Mouse (Mus musculus) lung, adult 18-20 months (tissue): Measurements from ENCODE around the gene Inka1.

Source experiments
- DNase-seq, 2 experiments: peaks; one replicate each; pipeline ENCODE4 v3.0.0; 2022; ENCODE audit warnings: mixed read lengths in 2 of 2

The Inka1 gene

DNA sequence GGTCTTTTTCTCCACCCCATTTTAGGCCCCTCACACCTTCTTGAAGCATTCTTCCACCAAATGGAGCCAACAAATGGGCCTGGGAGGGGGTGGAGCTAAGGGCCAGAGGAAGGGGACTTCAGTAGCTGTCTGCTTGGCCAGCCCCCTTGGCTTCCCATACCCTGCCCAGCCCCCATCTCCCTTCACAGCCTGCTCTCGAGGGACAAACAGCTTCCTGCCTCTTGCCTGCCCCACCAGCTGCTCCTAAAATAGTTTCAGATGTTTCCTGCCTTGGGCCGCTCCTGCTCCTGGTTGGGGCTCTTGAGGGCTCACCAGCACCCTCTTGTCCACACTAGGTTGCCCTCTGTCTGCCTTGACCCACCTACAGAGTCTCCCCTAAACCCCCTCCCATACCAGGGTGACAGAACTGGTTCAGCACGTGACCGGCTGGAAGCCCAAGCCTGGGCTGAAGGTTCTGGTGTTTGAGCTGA is 2.2 kb downstream of the Inka1 start:
- peak; percentile 79 to 81 for DNase-seq

- DNase-seq = peak; percentile 76 to 80
Observed at GRCm38 (mm10) chr9:107982681-107983346, 2.9 kb downstream of the Inka1 start, which contains the start of gene Gm20661. Gene Gm20661 (plus strand): TSS chr9:107983058.

DNA sequence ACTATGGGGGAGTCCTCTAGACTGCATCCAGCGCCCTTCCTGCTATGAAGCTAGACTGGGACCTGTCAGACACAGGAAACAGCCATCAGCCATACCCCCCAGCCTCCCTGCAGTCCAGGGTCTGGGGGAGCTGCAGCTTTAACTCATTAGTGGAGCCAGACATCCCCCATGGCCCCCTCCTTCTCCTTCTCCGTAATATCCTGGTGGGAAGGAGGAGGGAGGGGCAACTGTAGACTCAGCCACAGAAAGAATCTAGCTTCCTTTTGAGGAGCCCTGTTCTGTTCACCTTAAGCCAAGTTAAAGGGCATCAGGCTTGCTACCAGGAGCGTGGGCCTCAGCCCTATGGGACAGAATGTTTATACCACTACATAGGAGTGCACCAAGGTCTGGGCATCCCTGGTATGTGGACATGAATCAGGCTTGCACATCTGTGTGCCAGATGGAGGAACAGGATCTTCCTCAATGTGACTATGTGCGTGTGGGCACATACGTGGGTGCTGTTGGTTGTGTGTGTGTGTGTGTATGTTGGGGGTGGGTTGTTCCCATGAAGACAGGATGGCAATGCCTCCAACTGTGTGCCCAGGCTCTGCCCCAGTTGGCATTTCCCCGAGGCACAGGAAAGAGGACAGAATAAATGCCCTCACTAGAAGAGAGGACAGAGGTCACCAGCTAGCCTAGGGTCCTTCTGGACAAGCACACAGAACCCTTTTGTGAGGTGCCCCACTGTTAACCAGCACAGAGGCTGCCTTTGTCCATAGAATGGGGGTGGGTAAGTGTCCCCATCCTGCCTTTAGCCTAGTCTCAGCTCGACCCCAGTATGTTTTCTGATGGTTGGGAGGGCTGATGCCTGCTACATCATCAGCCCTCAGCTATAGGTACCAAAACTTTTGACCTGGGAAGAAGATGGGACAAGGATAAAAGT is 3.7 kb downstream of the Inka1 start:
- DNase-seq = no peak

GRCm38 (mm10) chr9:107978815-107979214 is 6.9 kb downstream of the Inka1 start:
- no peak for DNase-seq

GRCm38 (mm10) chr9:107975399-107976386 is 10.0 kb downstream of the Inka1 start, which contains the start of gene Uba7:
Gene Uba7 (plus strand): TSS chr9:107975505.
- DNase-seq = peak; percentile 36 to 48

DNA sequence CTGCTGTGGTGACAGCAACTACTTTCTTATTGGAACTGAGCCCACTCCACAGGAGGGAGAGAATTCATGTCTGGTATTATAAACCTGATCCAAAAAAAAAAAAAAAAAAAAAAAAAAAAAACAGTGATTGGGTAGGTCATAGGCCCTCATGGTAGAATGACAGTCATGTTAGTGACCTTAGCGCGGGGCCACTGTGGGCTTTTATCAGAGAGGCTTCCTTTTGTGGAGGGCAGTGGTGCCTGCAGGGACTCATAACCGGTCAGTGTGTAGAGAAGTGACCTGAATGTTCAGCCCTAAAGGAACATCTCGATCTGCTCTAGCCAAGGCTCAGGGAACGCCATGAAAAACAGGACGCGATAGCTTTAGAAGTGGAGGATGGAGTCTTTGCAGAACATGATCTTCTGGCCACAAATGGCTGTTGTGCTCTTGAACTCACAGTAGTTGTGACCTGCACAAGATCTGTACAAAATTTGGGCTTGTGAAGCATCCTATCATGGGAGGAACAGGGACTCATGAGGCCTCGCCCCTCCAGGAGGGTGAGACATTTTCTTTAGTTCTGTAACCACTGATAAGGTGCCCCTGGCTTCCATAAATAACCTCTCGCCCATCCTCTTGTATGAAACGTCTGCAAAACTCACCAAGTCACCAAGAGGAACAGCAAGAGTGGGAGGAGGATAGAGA is 11.0 kb downstream of the Inka1 start:
- no peak for DNase-seq

DNA sequence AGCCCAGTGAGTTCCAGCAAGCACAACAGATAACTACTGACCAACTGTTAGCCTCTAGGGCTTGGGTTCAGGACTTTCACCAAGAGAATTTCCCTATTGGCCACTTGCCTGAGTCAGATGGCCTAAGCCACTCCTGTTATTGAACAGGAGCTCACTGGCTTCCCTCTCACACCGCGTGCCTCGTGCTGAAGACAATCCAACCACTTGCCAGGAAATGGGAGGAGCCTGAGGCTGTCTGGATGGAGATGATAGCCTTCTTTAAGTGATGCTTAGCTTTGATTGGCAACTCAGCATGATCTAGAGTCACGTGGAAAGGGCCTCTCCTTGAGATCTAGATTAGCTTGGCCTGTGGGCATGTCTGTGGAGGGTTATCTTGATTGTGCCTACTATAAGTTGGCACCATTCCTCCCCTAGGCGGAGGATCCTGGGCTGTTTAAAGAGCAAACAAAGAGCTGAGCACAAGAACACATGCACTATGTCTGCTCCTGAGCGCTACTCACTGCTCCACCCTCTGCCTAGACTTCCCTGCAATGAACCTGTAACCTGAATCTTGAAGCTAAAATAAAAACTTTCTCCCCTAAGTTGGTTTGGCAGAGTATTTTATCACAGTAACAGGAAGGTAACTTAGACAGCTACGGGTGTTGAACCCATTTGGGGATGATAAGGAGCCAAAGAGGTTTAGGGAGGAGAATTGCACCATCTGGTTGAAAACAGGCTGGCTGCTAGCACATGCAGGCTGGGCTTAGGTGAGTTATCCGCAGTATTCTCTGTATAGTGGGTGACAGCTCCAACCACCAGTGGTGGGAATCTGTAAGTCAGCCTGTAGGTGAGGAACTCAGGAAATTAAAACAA is 13.8 kb downstream of the Inka1 start:
- no peak for DNase-seq

DNA sequence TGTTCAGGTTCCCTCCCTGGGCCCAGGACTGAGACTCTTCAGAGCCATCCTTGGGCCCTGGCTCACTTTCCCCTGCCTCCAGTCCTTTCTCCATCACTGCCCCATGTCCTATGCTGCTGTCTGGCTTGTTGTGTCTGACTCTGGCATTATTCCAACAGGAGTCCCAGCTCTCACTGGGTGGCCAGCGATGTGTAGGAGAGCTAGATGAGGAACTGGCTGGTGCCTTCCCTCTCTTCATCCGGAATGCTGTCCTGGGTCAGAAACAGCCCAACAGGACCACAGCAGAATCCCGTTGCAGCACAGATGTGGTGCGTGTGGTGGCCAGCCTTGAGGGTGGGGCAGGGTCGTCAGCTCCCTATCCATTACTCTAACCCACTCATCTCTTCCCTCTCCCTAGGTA is 15.4 kb downstream of the Inka1 start:
- DNase-seq = no peak

DNA sequence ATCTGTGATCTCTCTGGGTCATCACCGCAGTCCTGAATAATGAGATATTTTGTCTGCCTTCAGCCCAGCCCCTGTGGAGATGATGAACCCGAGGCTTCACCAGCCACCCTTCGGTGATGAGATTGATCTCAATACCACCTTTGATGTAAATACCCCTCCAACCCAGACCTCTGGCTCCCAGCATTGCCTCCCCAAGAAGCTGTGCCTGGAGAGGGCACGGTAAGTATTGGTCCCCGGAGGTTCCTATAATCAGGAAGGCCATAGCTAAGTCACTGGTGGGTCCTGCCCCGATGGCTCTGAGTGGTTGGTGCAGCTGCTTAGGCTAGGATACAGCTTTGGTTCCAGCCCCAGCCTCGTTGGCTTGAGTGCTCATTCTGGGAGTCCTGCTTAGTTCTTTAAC is 17.1 kb downstream of the Inka1 start:
- no peak for DNase-seq

- no peak for DNase-seq
Observed at GRCm38 (mm10) chr9:107967437-107967836, 18.2 kb downstream of the Inka1 start.

DNA sequence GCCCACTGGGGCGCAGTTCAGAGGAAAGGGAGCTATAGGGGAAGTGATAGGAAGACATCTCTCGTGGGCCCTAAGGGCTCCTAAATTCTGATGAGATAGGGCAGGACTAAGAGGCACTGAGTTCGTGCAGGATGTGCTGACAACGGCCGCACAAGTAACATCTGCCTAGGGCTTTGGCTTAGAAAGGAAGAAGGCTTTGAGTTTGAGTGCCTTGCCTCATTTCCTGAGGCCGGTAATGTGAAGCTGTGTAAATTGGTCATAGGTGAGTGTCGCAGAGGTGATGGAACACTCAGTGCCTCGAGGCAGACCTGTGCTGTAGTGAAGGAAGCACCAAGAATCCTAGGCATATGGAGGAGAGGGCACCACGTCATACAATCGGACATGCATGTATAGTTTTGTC is 19.0 kb downstream of the Inka1 start:
- DNase-seq = no peak

DNA sequence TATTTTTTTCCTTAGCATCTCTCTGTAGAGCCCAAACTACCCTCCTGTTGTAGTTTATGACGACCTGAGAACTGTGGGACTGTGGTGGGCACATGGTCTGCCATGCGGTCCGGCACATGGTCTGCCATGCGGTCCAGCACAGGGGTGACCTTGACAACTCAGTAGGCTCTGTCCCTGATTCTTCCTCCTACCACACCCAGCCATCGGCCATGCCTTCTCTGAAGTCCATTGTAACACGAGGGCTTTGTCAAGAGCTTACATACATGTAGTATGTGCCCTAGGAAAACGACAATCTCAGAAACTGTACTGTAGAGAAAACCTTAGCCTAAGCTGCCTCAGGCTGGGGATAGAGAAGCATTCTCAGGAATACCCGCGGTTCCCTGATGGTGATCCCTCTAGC is 21.0 kb downstream of the Inka1 start:
- no peak for DNase-seq

- peak; percentile 66 to 83 for DNase-seq
Observed at GRCm38 (mm10) chr9:107963700-107964099, 22.0 kb downstream of the Inka1 start.

- no peak for DNase-seq
Observed at GRCm38 (mm10) chr9:107962916-107963315, 22.8 kb downstream of the Inka1 start.

- DNase-seq = no peak
Observed at GRCm38 (mm10) chr9:107961881-107962280, 23.8 kb downstream of the Inka1 start.

- no peak for DNase-seq
Observed at GRCm38 (mm10) chr9:107961351-107961762, 24.3 kb downstream of the Inka1 start.

GRCm38 (mm10) chr9:107960928-107961327 is 24.8 kb downstream of the Inka1 start:
- no peak for DNase-seq

GRCm38 (mm10) chr9:107959896-107960295 is 25.8 kb downstream of the Inka1 start:
- no peak for DNase-seq

- DNase-seq = no peak
Observed at GRCm38 (mm10) chr9:107957141-107957540, 28.5 kb downstream of the Inka1 start.

- DNase-seq = no peak
Observed at GRCm38 (mm10) chr9:107955613-107956289, 29.9 kb downstream of the Inka1 start.
